Mouse (Mus musculus) urinary bladder, adult 2 months (tissue): ENCODE measurements around the gene Ddah1. TPM values are rescaled to one million over a fixed set of nuclear protein-coding genes. Genes with fewer than 3 reads are reported as not detected.

Experiments
- polyA plus RNA-seq: library from polyadenylated mRNA; depleted of rRNA; stranded (reverse); fragments of >200 nt; gene quantifications from 2 replicates; pipeline ENCODE4 v1.2.3, GENCODE M21; 2012; rRNA removed

Ddah1 gene
- polyA plus RNA-seq, 1 experiment = 0.94 TPM

Other genes with a start within 250 kb of the Ddah1 start
- gene Znhit6, start 182.5 kb upstream of the Ddah1 start, polyA plus RNA-seq = 15.1 and 16.0 TPM in 2 replicates
- gene Ccn1, start 108.7 kb upstream of the Ddah1 start, polyA plus RNA-seq = 81.8 and 89.1 TPM in 2 replicates
- 24.3 and 25.7 TPM in 2 replicates for gene Bcl10, start 164.1 kb downstream of the Ddah1 start, polyA plus RNA-seq
- gene 2410004B18Rik, start 179.3 kb downstream of the Ddah1 start, polyA plus RNA-seq = 18.9 and 23.1 TPM in 2 replicates
- 9.9 and 10.9 TPM in 2 replicates for gene Syde2, start 229.2 kb downstream of the Ddah1 start, polyA plus RNA-seq